Mouse (Mus musculus): ENCODE results near the gene Asap2. TPM values are rescaled to one million over a fixed set of nuclear protein-coding genes. Genes with fewer than 3 reads are reported as not detected.

The Asap2 gene
- total RNA-seq, 2 experiments from 2014 or later, result 6.5 to 23.3 TPM

DNA sequence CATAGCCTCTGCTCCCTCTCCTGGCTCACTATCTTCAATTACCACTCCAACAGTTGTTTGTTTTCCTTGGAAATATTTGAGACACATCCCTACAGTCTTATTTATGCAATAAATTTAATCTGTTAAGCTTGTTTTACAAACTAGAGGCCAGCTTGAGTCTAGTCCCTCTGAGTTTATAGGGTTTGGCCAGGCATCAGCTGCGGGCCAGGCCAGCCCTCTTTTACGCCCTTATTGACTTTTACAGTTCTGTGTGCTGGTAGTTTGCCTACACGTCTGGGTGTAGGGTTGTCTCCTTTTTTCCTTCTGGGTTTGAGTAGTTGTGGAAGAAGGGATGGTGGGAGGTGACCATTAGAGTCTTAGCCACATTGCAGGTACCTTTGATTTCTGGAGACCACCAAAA lies 173.4 kb downstream of the Asap2 start:
- no peak for ATAC-seq (replicated peaks; ENCODE audit: low FRiP score, poor library complexity, severe bottlenecking)

DNA sequence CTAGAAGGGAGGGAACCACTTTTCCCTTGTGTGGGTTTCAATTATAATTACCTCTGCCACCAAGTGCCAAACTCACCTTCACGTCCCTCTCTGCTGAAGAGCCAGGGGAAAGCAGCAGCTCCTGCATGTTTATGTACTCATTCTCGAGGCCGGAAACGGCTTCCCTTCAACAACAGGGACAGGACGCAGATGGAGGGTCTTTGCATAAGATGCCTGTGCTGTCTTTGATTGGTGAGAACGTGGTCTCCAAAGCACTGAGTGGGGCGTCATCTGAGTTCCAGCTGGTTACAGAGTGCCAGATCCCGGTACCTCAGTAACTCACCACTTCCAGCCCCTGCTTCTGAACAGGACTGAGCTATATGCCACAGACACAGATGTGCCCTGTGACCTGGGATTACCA lies 174.0 kb downstream of the Asap2 start:
- ATAC-seq (replicated peaks; ENCODE audit: low FRiP score, poor library complexity, severe bottlenecking), result no peak

DNA sequence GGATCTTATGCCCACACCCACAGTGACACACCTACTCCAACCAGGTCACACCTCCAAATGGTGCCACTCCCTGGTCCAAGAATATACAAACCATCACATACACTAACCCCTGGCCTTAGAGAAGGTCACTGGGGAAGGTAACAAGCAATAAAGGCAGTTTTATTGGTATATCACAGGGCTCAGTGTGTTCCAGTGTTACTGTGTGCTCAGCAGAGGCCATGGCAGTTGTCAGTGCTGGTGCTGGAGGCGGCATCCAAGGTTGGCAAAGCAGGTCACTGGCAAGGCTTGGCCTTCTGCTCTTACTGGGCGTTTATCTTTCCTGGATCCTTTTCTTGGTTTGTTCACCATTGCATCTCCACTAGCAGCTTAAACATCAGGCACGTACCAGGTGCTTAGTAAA lies 174.9 kb downstream of the Asap2 start:
- ATAC-seq (replicated peaks; ENCODE audit: low FRiP score, poor library complexity, severe bottlenecking), result no peak

DNA sequence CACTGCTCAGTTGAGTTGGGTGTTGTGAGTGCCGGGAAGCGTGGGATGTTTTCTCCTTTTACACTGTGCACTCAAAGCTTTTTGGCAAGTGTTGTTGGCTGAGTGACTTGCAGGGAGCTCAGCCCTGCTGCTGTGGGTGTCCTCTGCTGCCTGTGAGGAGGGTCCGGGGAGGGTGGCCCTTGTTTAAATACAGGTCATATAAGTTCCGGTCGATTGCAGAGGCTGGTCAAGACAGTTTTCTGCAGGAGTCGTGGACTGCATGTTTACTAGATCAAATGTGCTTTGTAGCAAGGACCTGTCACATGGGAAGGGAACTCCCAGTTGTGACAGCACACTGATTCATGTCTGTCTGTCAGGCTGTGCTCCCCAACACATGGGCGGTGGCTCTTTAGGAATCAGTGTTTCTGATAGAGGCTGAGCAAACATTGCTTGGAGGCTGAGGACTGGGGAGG lies 175.7 kb downstream of the Asap2 start:
- no peak for ATAC-seq (replicated peaks; ENCODE audit: low FRiP score, poor library complexity, severe bottlenecking)

- no peak for ATAC-seq (replicated peaks; ENCODE audit: low FRiP score, poor library complexity, severe bottlenecking)
Measured at GRCm38 (mm10) chr12:21166884-21167575, 176.8 kb downstream of the Asap2 start.

- no peak for ATAC-seq (replicated peaks; ENCODE audit: low FRiP score, poor library complexity, severe bottlenecking)
Measured at GRCm38 (mm10) chr12:21167741-21168140, 177.5 kb downstream of the Asap2 start.

GRCm38 (mm10) chr12:21168149-21168548 lies 177.9 kb downstream of the Asap2 start:
- ATAC-seq (replicated peaks; ENCODE audit: low FRiP score, poor library complexity, severe bottlenecking), result no peak

DNA sequence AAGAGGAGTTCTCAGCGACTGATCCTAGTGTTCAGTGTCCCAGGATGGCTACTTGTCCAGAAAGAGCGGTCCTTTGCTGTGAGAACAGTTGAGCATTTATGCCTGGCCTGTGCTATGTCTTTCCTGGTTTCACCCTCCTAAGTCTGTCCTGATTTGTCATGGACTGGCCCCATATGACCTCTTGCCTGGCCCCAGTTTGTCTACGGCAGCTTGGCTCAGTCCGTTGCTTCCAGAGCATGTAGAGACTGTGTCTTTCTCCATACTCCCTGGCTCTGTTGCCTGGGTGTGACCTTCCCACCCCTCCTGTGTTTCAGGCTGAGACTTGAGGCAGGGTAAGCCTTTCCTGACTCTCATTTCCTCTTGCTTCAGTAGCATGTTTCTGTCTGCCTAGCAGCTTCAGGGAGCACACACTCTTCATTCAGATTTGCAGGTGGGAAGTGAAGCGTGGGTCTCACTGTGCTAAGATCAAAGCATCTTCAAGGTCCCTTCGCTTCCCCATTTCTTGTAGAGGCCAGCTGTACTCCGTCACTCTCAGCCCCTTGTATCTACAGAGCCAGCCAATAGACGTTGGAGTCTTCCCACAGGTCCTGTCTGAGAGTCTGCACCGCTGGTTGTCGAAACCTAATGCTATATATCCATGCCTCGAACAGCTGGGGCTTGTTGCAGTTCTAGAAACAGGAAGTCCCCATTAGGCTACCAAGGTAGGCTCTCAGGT lies 181.7 kb downstream of the Asap2 start:
- no peak for ATAC-seq (replicated peaks; ENCODE audit: low FRiP score, poor library complexity, severe bottlenecking)

DNA sequence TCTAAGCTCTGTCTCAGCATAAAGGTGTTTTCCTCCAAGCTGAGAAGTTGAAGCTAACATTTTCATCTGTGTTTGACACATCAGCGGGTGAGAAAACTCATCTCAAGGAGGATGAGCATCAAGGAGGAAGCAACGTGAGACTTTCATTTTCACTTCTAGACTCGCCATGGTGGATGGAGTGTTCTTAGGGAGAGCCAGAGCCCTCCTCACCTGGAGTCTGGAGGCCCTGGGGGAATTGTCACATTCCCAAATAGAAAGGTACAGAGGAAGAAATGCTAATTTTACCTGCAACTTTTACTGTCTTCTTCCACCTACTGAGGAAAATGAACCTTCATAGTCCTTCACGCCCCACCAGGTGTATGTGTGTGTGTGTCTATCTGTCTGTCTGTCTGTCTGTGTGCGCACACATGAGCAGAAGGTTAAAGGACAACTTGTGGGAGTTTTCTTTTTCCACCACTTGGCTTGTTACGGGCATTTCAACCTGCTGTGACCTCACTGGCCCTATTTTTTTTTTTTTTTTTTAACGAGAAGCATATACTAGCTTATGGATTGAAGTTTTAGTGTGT lies 183.7 kb downstream of the Asap2 start:
- ATAC-seq (replicated peaks; ENCODE audit: low FRiP score, poor library complexity, severe bottlenecking), result no peak

DNA sequence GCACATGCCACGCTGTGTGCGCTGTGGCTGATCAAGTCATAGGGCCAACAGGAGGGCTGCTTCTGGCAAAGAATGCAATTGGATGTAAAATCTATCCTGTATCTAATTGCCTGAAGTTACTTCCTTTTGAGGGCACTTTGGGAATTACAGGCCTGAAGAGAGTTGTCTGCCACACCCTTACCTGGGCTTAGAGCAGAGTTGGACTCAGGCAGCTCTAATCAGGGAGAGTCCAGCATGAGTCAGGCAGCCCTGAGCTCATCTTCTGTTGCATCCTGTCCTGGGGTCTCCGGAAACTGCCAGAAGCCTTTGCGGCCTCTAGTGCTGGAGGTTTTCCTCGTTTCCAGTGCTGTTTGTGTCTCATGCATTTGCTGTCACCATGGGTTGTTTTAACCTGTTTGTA lies 186.1 kb downstream of the Asap2 start:
- no peak for ATAC-seq (replicated peaks; ENCODE audit: low FRiP score, poor library complexity, severe bottlenecking)

- no peak for ATAC-seq (replicated peaks; ENCODE audit: low FRiP score, poor library complexity, severe bottlenecking)
Measured at GRCm38 (mm10) chr12:21177123-21177698, 187.0 kb downstream of the Asap2 start.

DNA sequence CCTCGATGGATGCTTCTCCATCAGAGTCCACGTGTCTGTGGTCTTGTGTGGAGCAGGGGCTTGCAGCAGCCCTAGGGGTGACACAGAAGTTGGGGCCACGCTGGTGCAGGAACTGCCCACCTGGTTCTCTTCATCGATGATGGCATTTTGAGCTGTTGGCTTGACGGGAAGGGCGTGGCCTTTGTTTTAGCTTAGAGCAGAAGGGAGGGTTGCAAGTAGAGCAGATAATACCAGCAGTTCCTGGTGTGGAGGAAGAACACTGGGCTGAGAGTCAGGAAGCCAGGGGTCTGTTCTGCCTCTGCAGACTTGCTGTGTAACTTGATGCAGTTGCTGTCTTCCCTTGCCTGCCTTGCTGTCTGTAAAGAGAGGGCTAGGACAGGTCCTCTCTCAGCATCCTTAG lies 189.8 kb downstream of the Asap2 start:
- no peak for ATAC-seq (replicated peaks; ENCODE audit: low FRiP score, poor library complexity, severe bottlenecking)

DNA sequence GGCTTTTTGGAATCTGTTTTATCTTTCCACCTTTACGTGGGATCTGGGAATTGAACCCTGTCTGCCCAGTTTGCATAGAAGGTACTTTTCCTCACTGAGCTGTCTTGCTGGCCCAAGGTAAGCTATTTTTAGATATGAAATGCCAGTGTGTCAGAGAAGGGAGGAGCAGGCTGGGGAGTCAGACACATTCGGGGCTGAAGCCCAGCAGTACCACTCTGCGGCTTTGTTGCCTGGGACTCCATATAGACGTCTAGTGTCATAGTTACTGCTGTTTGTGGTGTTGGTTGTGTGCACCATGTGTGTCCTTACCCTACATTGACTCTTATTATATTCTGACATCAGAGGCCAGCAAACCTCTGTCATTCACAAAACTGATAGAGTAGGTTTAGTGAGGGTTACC lies 192.5 kb downstream of the Asap2 start:
- no peak for ATAC-seq (replicated peaks; ENCODE audit: low FRiP score, poor library complexity, severe bottlenecking)

GRCm38 (mm10) chr12:21183321-21183720 lies 193.1 kb downstream of the Asap2 start:
- no peak for ATAC-seq (replicated peaks; ENCODE audit: low FRiP score, poor library complexity, severe bottlenecking)

- no peak for ATAC-seq (replicated peaks; ENCODE audit: low FRiP score, poor library complexity, severe bottlenecking)
Measured at GRCm38 (mm10) chr12:21186145-21186544, 195.9 kb downstream of the Asap2 start.

GRCm38 (mm10) chr12:21188880-21189279 lies 198.6 kb downstream of the Asap2 start:
- no peak for ATAC-seq (replicated peaks; ENCODE audit: low FRiP score, poor library complexity, severe bottlenecking)

- ATAC-seq (replicated peaks; ENCODE audit: low FRiP score, poor library complexity, severe bottlenecking), result peak; percentile 74
Measured at GRCm38 (mm10) chr12:21191546-21191945, 201.3 kb downstream of the Asap2 start.

GRCm38 (mm10) chr12:21195497-21195896 lies 205.2 kb downstream of the Asap2 start:
- ATAC-seq (replicated peaks; ENCODE audit: low FRiP score, poor library complexity, severe bottlenecking), result no peak

GRCm38 (mm10) chr12:21196420-21196819 lies 206.2 kb downstream of the Asap2 start:
- ATAC-seq (replicated peaks; ENCODE audit: low FRiP score, poor library complexity, severe bottlenecking), result no peak

- ATAC-seq (replicated peaks; ENCODE audit: low FRiP score, poor library complexity, severe bottlenecking), result no peak
Measured at GRCm38 (mm10) chr12:21200613-21201012, 210.4 kb downstream of the Asap2 start.
